Mouse (Mus musculus): ENCODE measurements around the gene Cd248. TPM values are rescaled to one million over a fixed set of nuclear protein-coding genes. Genes with fewer than 3 reads are reported as not detected.
A peak's percentile ranks its signal among the peaks of the same experiment; 100 is the strongest.

The Cd248 gene
- total and polyA plus RNA-seq, 3 experiments, result 9.3 to 18.1 (median 12.2) TPM

DNA sequence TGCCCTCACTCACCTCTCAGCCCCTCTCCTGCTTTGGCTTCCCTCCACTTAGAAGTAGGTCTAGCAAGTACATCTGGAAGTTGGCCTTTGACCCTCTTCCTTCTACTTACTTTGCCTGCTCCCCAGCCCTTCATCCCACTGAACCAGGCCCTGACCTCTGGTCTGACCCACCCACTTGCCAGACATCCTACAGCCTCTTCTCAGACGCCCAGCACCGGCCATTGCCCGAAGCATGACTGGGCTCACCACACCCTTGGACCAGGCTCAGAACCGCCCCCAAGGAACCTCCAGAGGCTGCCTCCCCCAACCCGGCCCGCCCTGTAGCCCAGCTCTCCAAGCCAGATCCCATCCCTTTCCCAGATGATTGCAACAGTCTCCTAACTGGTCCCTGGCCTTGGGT lies 5.4 kb upstream of the Cd248 start:
- H3K79me2 ChIP-seq (replicated peaks; ENCODE audit: control insufficient read depth, insufficient read depth, low read length), result no peaks in the 10 kb centered on the region
- peak; percentile 63 to 74 for DNase-seq
- no peak overlapping the region for H3K9ac ChIP-seq (ENCODE audit: low read depth, low read length)
- no peak for TF ChIP-seq CTCF (IDR thresholded peaks at IDR 0.05)
- no peak for TF ChIP-seq EP300 (IDR thresholded peaks at IDR 0.05; ENCODE audit: insufficient read depth, low read depth, low read length)
- no peak for TF ChIP-seq POLR2A (IDR thresholded peaks at IDR 0.05; ENCODE audit: insufficient read depth, low read depth, low read length)
- peaks cover 16% of the 10 kb centered on the region for H3K4me1 ChIP-seq (ENCODE audit: control insufficient read depth, insufficient read depth, low read length)
- 58% methylated on average over 6 of the region's 6 CpGs for WGBS
- H3K36me3 ChIP-seq (ENCODE audit: control insufficient read depth, insufficient read depth, low read length), result no peaks in the 10 kb centered on the region
- no peak overlapping the region for H3K27ac ChIP-seq
- intact Hi-C loops (cut with DNase I), result no loop called here
- no peaks in the 10 kb centered on the region for H3K27me3 ChIP-seq (ENCODE audit: control insufficient read depth, insufficient read depth, low read length)
- H3K4me3 ChIP-seq, result no peak overlapping the region

DNA sequence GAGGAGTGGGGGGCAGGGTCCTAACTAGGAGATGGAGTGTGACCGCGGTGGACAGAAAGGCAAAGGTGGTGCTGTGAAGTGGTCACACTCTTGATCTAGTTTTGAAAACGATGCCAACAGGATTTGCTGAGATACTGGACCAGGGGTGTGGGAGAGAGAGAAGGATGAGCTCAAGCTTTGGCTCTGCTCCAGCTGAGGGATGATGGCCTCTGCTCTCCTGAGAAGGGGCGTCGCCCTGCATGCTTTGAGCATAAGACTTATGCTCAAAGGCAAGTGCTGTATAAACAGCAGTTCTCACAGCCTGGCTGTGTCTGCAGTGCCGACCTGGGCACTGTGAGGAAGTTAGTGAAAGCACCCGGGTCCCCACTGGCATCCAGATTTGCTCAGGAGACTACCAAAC lies 2.8 kb upstream of the Cd248 start:
- peak in 1 of 2 experiments; percentile 43 for DNase-seq

GRCm38 (mm10) chr19:5067040-5067799 lies 658 bp upstream of the Cd248 start:
- Histone ChIP-seq H3K9ac (ENCODE audit: low read depth, low read length) (peak overlapping the region; percentile 7; the same call in 1 of the 2 replicates), H3K4me1 (ENCODE audit: control insufficient read depth, insufficient read depth, low read length) (peaks cover 6% of the 10 kb centered on the region), H3K36me3 (ENCODE audit: control insufficient read depth, insufficient read depth, low read length) (no peaks in the 10 kb centered on the region), H3K79me2 (replicated peaks; ENCODE audit: control insufficient read depth, insufficient read depth, low read length) (no peaks in the 10 kb centered on the region), H3K4me3 (peak overlapping the region; percentile 54), H3K27ac (peak overlapping the region; percentile 58), H3K27me3 (ENCODE audit: control insufficient read depth, insufficient read depth, low read length) (no peaks in the 10 kb centered on the region; the same call in 1 of the 2 replicates)
- intact Hi-C loops (cut with DNase I), result no loop called here
- 13% methylated on average over 15 of the region's 15 CpGs for WGBS
- peak in 1 of 2 experiments; percentile 38 for DNase-seq
- TF ChIP-seq EP300 (IDR thresholded peaks at IDR 0.05; ENCODE audit: insufficient read depth, low read depth, low read length) (no peak), CTCF (IDR thresholded peaks at IDR 0.05) (no peak), POLR2A (IDR thresholded peaks at IDR 0.05; ENCODE audit: insufficient read depth, low read depth, low read length) (no peak)

More for the DNA sequence above, 2.8 kb upstream of the Cd248 start:
- H3K4me1 ChIP-seq (ENCODE audit: control insufficient read depth, insufficient read depth, low read length), result peaks cover 6% of the 10 kb centered on the region
- H3K4me3 ChIP-seq, result no peak overlapping the region
- H3K36me3 ChIP-seq (ENCODE audit: control insufficient read depth, insufficient read depth, low read length), result no peaks in the 10 kb centered on the region
- no peaks in the 10 kb centered on the region; the same call in 1 of the 2 replicates for H3K27me3 ChIP-seq (ENCODE audit: control insufficient read depth, insufficient read depth, low read length)
- H3K79me2 ChIP-seq (replicated peaks; ENCODE audit: control insufficient read depth, insufficient read depth, low read length), result no peaks in the 10 kb centered on the region
- no peak overlapping the region for H3K27ac ChIP-seq
- no peak for TF ChIP-seq EP300 (IDR thresholded peaks at IDR 0.05; ENCODE audit: insufficient read depth, low read depth, low read length)
- TF ChIP-seq POLR2A (IDR thresholded peaks at IDR 0.05; ENCODE audit: insufficient read depth, low read depth, low read length), result no peak
- no peak overlapping the region for H3K9ac ChIP-seq (ENCODE audit: low read depth, low read length)
- WGBS, result 42% methylated on average over 7 of the region's 7 CpGs
- intact Hi-C loops (cut with DNase I), result no loop called here

GRCm38 (mm10) chr19:5068570-5069234 lies 824 bp downstream of the Cd248 start:
- Histone ChIP-seq H3K4me1 (ENCODE audit: control insufficient read depth, insufficient read depth, low read length) (peaks cover 8% of the 10 kb centered on the region), H3K36me3 (ENCODE audit: control insufficient read depth, insufficient read depth, low read length) (no peaks in the 10 kb centered on the region), H3K27me3 (ENCODE audit: control insufficient read depth, insufficient read depth, low read length) (no peaks in the 10 kb centered on the region; the same call in 1 of the 2 replicates), H3K9ac (ENCODE audit: low read depth, low read length) (peak overlapping the region; percentile 75), H3K4me3 (peak overlapping the region; percentile 54), H3K27ac (peak overlapping the region; percentile 59), H3K79me2 (replicated peaks; ENCODE audit: control insufficient read depth, insufficient read depth, low read length) (no peaks in the 10 kb centered on the region)
- TF ChIP-seq POLR2A (IDR thresholded peaks at IDR 0.05; ENCODE audit: insufficient read depth, low read depth, low read length), result no peak
- TF ChIP-seq CTCF (IDR thresholded peaks at IDR 0.05), result no peak
- no peak for TF ChIP-seq EP300 (IDR thresholded peaks at IDR 0.05; ENCODE audit: insufficient read depth, low read depth, low read length)
- WGBS, result 43% methylated on average over 21 of the region's 21 CpGs
- intact Hi-C loops (cut with DNase I), result no loop called here
- DNase-seq, result peak in 1 of 2 experiments; percentile 38

- TF ChIP-seq EP300 (IDR thresholded peaks at IDR 0.05; ENCODE audit: insufficient read depth, low read depth, low read length) (no peak), CTCF (IDR thresholded peaks at IDR 0.05) (no peak), POLR2A (IDR thresholded peaks at IDR 0.05; ENCODE audit: insufficient read depth, low read depth, low read length) (no peak)
- Histone ChIP-seq H3K27me3 (ENCODE audit: control insufficient read depth, insufficient read depth, low read length) (no peaks in the 10 kb centered on the region; the same call in 1 of the 2 replicates), H3K9ac (ENCODE audit: low read depth, low read length) (no peak overlapping the region), H3K4me3 (no peak overlapping the region), H3K27ac (no peak overlapping the region), H3K36me3 (ENCODE audit: control insufficient read depth, insufficient read depth, low read length) (no peaks in the 10 kb centered on the region), H3K79me2 (replicated peaks; ENCODE audit: control insufficient read depth, insufficient read depth, low read length) (no peaks in the 10 kb centered on the region), H3K4me1 (ENCODE audit: control insufficient read depth, insufficient read depth, low read length) (peaks cover 8% of the 10 kb centered on the region)
- intact Hi-C loops (cut with DNase I), result no loop called here
- DNase-seq, result no peak
- WGBS, result 86% methylated on average over 5 of the region's 5 CpGs
Measured at GRCm38 (mm10) chr19:5069486-5069885, 1.6 kb downstream of the Cd248 start.

DNA sequence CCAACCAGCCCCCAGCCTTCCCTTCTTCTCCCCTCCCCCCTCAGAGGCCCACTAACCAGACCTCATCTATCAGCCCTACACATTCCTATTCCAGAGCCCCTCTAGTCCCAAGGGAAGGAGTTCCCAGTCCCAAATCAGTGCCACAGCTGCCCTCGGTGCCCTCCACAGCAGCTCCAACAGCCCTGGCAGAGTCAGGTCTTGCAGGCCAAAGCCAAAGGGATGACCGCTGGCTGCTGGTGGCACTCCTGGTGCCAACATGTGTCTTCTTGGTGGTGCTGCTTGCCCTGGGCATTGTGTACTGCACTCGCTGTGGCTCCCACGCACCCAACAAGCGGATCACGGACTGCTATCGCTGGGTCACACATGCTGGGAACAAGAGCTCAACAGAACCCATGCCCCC lies 2.1 kb downstream of the Cd248 start:
- 77% methylated on average over 7 of the region's 7 CpGs for WGBS
- Histone ChIP-seq H3K4me3 (no peak overlapping the region), H3K4me1 (ENCODE audit: control insufficient read depth, insufficient read depth, low read length) (peaks cover 8% of the 10 kb centered on the region), H3K36me3 (ENCODE audit: control insufficient read depth, insufficient read depth, low read length) (no peaks in the 10 kb centered on the region), H3K27ac (no peak overlapping the region), H3K9ac (ENCODE audit: low read depth, low read length) (no peak overlapping the region), H3K79me2 (replicated peaks; ENCODE audit: control insufficient read depth, insufficient read depth, low read length) (no peaks in the 10 kb centered on the region), H3K27me3 (ENCODE audit: control insufficient read depth, insufficient read depth, low read length) (no peaks in the 10 kb centered on the region; the same call in 1 of the 2 replicates)
- TF ChIP-seq EP300 (IDR thresholded peaks at IDR 0.05; ENCODE audit: insufficient read depth, low read depth, low read length), result no peak
- no peak for TF ChIP-seq CTCF (IDR thresholded peaks at IDR 0.05)
- TF ChIP-seq POLR2A (IDR thresholded peaks at IDR 0.05; ENCODE audit: insufficient read depth, low read depth, low read length), result no peak
- DNase-seq, result no peak
- intact Hi-C loops (cut with DNase I), result no loop called here

Measured in heart, adult 2 months (tissue).